Mouse (Mus musculus) kidney, postnatal 0 days (tissue): ENCODE data around the gene Tmed9. TPM values are rescaled to one million over a fixed set of nuclear protein-coding genes. Genes with fewer than 3 reads are reported as not detected.
"Not testable (repeated sequence)": the region's sequence is repeated elsewhere in the genome, so short reads cannot be mapped to it uniquely, and the experiment has no call there.

Experiments
- ATAC-seq: fragments of 200-750 bp; cut with Nextera tagmentation; replicated peaks from 2 replicates; pipeline ENCODE4 v1.8.0; 2017; ENCODE audit warnings: low read depth, moderate number of reproducible peaks, moderate TSS enrichment, moderate library complexity; ENCODE audit not compliant: low FRiP score
- DNase-seq: peaks from one replicate; pipeline ENCODE4 v3.0.0-alpha.2; 2016; ENCODE audit warnings: low spot score
- H3K27ac ChIP-seq: fragments of 300-500 bp; sonication (generic); 2 replicates; pipeline ENCODE4 v1.5.1; 2014; ENCODE audit warnings: mild to moderate bottlenecking
- H3K27me3 ChIP-seq: fragments of 300-500 bp; sonication (generic); 2 replicates; pipeline ENCODE4 v1.6.1; 2014; ENCODE audit warnings: low read length, mixed read lengths; ENCODE audit not compliant: insufficient read depth
- H3K36me3 ChIP-seq: fragments of 300-500 bp; sonication (generic); 2 replicates; pipeline ENCODE4 v1.6.1; 2014; ENCODE audit warnings: low read length, mixed read lengths; ENCODE audit not compliant: insufficient read depth
- H3K4me1 ChIP-seq: fragments of 300-500 bp; sonication (generic); replicated peaks from 2 replicates; pipeline ENCODE4 v1.6.1; 2014; ENCODE audit warnings: antibody characterized with exemption, low read length, mixed read lengths; ENCODE audit not compliant: insufficient read depth
- H3K4me2 ChIP-seq: fragments of 300-500 bp; sonication (generic); 2 replicates; pipeline ENCODE4 v1.6.1; 2014; ENCODE audit warnings: mild to moderate bottlenecking, low read length, moderate library complexity, mixed read lengths
- H3K4me3 ChIP-seq: fragments of 300-500 bp; sonication (generic); replicated peaks from 2 replicates; pipeline ENCODE4 v1.5.1; 2014; ENCODE audit warnings: low read depth, low read length
- H3K9ac ChIP-seq: fragments of 300-500 bp; sonication (generic); 2 replicates; pipeline ENCODE4 v1.6.1; 2014; ENCODE audit warnings: low read depth, low read length
- H3K9me3 ChIP-seq: fragments of 300-500 bp; sonication (generic); replicated peaks from 2 replicates; pipeline ENCODE4 v1.6.1; 2016; ENCODE audit warnings: low read length, inconsistent platforms, mixed read lengths
- CTCF ChIP-seq: IDR thresholded peaks from 2 replicates; pipeline ENCODE4 v1.5.1; 2016; ENCODE audit warnings: antibody characterized with exemption, low read depth, mild to moderate bottlenecking, moderate library complexity
- WGBS: fragments of 180-500 bp; shearing (Covaris S2); extraction: QIAGEN DNeasy Blood & Tissue Kit; methylation state at CpG from one replicate; pipeline ENCODE4 v1.1.7; 2014; 5-methylcytosine and 5-hydroxymethylcytosine counted together
- polyA plus RNA-seq: library from polyadenylated mRNA; unstranded; fragments of >200 nt; fragmentation: Nextera tagmentation; extraction: Ambion mirVana; gene quantifications from 2 replicates; pipeline ENCODE4 v1.2.1, GENCODE M21; 2015

The Tmed9 gene
- polyA plus RNA-seq, 1 experiment from 2014 or later, result 136 TPM

DNA sequence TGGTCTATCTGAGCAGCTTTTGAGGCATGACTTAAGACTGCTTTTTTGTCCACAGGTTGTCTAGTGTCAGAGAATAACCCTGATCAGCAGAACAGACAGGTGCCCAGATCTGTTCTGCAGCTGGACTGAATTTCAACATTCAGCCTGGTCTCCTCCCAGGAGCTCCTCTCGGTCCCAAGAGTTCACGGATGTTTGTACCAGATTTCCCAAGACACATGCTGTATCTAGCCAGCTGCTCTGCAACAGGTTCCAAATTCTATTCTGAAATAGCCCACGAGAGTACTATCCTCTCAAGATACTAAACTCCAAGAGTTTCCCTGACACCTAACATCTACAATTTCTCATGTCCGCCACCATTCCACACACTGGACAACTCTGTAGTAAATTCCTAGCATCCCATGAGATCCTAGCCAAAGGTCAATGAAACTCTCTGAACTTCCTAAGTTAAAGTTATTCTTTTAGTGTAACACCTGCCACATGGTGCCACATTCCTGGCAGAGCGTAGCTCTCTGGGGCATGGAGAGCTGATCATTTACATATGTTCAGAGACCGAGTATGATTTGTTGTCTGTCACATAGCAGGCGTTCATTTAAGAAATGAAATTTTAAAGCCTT, 10.2 kb upstream of the Tmed9 start:
- Histone ChIP-seq H3K4me2 (no peak overlapping the region), H3K9ac (no peak overlapping the region), H3K36me3 (0 out of 2 replicates have a peak, but pooled peaks cover 4% of the 10 kb centered on the region), H3K27me3 (no peaks in the 10 kb centered on the region), H3K4me1 (no peaks in the 10 kb centered on the region), H3K27ac (peak overlapping the region; percentile 52), H3K9me3 (no peaks in the 10 kb centered on the region), H3K4me3 (no peak overlapping the region)
- TF ChIP-seq CTCF, result no peak
- 73% methylated on average over 7 of the region's 7 CpGs for WGBS
- ATAC-seq, result peak; percentile 63
- DNase-seq, result no peak

- 0 out of 2 replicates have a peak, but pooled peaks cover 4% of the 10 kb centered on the region for H3K36me3 ChIP-seq
- no peak for TF ChIP-seq CTCF
- no peak for DNase-seq
Measured at GRCm38 (mm10) chr13:55567001-55567400, 6.5 kb upstream of the Tmed9 start.

GRCm38 (mm10) chr13:55567949-55568348, 5.6 kb upstream of the Tmed9 start:
- DNase-seq (no peak), ATAC-seq (no peak)
- no peak overlapping the region for H3K4me3 ChIP-seq
- H3K4me2 ChIP-seq, result no peak overlapping the region
- H3K9me3 ChIP-seq, result no peaks in the 10 kb centered on the region
- H3K4me1 ChIP-seq, result peaks cover 12% of the 10 kb centered on the region
- 0 out of 2 replicates have a peak, but pooled peaks cover 4% of the 10 kb centered on the region for H3K36me3 ChIP-seq
- H3K9ac ChIP-seq, result no peak overlapping the region
- 89% methylated on average over 2 of the region's 2 CpGs for WGBS
- H3K27me3 ChIP-seq, result no peaks in the 10 kb centered on the region
- H3K27ac ChIP-seq, result no peak overlapping the region
- no peak for TF ChIP-seq CTCF

More at GRCm38 (mm10) chr13:55567001-55567400, 6.5 kb upstream of the Tmed9 start:
- no peak overlapping the region for H3K27ac ChIP-seq
- no peaks in the 10 kb centered on the region for H3K9me3 ChIP-seq
- no peak overlapping the region for H3K9ac ChIP-seq
- H3K4me1 ChIP-seq, result peaks cover 12% of the 10 kb centered on the region
- no peak for ATAC-seq
- H3K4me3 ChIP-seq, result no peak overlapping the region
- no peak overlapping the region for H3K4me2 ChIP-seq
- H3K27me3 ChIP-seq, result no peaks in the 10 kb centered on the region
- WGBS, result 76% methylated on average over 6 of the region's 6 CpGs

DNA sequence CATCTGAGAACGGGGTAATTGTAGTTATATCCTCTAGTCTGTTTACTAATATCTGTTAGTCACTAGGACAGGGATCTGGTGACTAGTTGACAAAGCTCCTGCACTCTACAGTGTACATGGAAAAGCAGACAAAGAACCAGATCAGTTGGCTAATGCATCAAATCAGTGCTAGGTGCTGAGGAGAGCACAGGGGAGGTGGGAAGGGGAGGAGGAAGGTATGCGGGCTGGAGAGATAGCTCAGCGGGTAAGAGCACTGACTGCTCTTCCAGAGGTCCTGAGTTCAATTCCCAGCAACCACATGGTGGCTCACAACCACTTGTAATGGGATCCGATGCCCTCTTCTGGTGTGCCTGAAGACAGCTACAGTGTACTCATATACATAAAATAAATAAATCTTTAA, 5.0 kb upstream of the Tmed9 start:
- H3K27me3 ChIP-seq, H3K27ac ChIP-seq, H3K9me3 ChIP-seq, H3K9ac ChIP-seq, H3K36me3 ChIP-seq, ATAC-seq, H3K4me2 ChIP-seq, DNase-seq, H3K4me3 ChIP-seq: not testable (repeated sequence)
- WGBS, result 87% methylated on average over 4 of the region's 4 CpGs
- peaks cover 12% of the 10 kb centered on the region for H3K4me1 ChIP-seq

- Histone ChIP-seq H3K9me3 (no peaks in the 10 kb centered on the region), H3K4me2 (peak overlapping the region; percentile 90), H3K4me1 (peaks cover 12% of the 10 kb centered on the region), H3K9ac (peak overlapping the region; percentile 96), H3K36me3 (no peaks in the 10 kb centered on the region), H3K27me3 (no peaks in the 10 kb centered on the region), H3K27ac (peak overlapping the region; percentile 91), H3K4me3 (peak overlapping the region; percentile 96)
- ATAC-seq (no peak), DNase-seq (peak; percentile 54)
- no peak for TF ChIP-seq CTCF
- WGBS, result 2% methylated on average over 16 of the region's 16 CpGs
Measured at GRCm38 (mm10) chr13:55569726-55570285, 3.7 kb upstream of the Tmed9 start.

DNA sequence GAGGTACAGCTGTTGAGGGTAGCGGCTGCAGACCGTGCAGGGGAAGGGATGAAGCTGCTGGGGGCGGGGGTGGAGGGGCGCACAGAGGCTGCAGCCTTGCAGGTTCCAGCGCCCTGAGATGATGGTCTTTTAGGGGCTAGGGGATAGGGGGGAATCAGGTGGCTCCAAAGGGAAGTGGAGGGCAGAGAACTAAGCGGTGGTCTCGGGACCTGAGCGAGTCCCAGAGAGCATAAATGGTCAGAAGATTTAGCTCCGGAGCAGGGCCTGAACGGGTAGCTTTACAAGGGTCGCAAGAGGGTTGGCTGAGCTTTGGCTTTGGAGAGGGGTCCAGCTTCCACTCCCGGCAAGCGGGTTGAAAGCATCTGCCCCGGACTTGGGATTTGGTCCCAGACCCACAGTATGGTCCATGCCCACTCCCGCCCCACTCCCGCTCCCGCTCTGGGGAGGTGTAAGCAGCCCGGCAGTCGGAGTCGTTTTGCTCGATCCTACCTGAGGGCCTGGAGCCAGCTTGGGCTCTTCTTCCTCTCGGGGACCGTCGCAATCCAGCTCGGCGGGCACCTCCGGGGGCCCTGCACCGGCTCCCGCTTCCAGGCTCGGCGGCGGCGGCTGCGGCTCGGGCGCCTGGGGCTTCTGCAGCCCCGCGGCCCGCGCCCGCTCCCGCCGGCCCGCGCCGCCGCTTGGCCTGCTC, 3.1 kb upstream of the Tmed9 start:
- peak overlapping the region; percentile 90 for H3K4me2 ChIP-seq
- H3K9ac ChIP-seq, result peak overlapping the region; percentile 96
- peak overlapping the region; percentile 96 for H3K4me3 ChIP-seq
- H3K36me3 ChIP-seq, result no peaks in the 10 kb centered on the region
- ATAC-seq (peak; percentile 53), DNase-seq (peak; percentile 45)
- TF ChIP-seq CTCF, result no peak
- H3K4me1 ChIP-seq, result peaks cover 12% of the 10 kb centered on the region
- H3K27ac ChIP-seq, result peak overlapping the region; percentile 91
- WGBS, result under 1% methylated on average over 35 of the region's 47 CpGs
- H3K27me3 ChIP-seq, result no peaks in the 10 kb centered on the region
- no peaks in the 10 kb centered on the region for H3K9me3 ChIP-seq
